Mouse (Mus musculus): ENCODE results near the gene Pnkp. TPM values are rescaled to one million over a fixed set of nuclear protein-coding genes. Genes with fewer than 3 reads are reported as not detected.

Pnkp gene
- polyA plus RNA-seq, 2 experiments: 23.8 to 32.0 TPM

DNA sequence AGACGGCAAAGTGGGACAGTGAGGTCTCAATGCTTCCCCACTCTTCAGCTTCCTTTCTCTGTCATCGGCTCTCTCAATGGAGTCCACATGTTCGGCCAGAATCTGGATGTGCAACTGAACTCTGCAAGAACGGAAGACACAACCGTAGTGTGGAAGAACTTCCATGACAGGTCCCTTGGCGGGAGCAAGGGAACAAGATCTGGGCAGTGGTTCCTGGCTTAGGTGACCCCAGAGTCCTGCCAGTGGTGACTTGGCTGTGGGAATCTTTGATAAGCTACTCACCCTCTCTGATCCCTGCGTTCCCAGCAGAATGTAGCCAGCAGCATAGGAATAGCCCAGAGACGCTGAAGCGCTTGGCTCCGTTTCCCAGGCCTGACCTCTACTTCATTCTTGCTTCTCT is 39.6 kb downstream of the Pnkp start:
- Histone ChIP-seq H3K4me1 (ENCODE audit: control insufficient read depth, insufficient read depth, low read length) (peaks cover 23% of the 10 kb centered on the region), H3K27me3 (ENCODE audit: control insufficient read depth, insufficient read depth, low read length) (no peaks in the 10 kb centered on the region), H3K9ac (ENCODE audit: low read depth, low read length, severe bottlenecking) (peak overlapping the region; percentile 67), H3K4me3 (replicated peaks; ENCODE audit: low read length) (peak overlapping the region; percentile 57), H3K36me3 (ENCODE audit: control insufficient read depth, insufficient read depth, low read length) (peaks cover 28% of the 10 kb centered on the region), H3K27ac (replicated peaks; ENCODE audit: low read depth, low read length) (peak overlapping the region; percentile 87; the same call in 1 of the 2 replicates), H3K4me2 (replicated peaks; ENCODE audit: low read depth, low read length, severe bottlenecking) (peak overlapping the region; percentile 52), H3K9me3 (ENCODE audit: control insufficient read depth, low read length) (no peaks in the 10 kb centered on the region)
- DNase-seq (ENCODE audit: low spot score) (no peak), ATAC-seq (ENCODE audit: low FRiP score, low read depth) (no peak)
- no peak for TF ChIP-seq POLR2A (IDR thresholded peaks at IDR 0.05; ENCODE audit: borderline replicate concordance, extremely low read depth, insufficient read depth, insufficient read length)
- WGBS: 39% methylated on average over 10 of the region's 10 CpGs

DNA sequence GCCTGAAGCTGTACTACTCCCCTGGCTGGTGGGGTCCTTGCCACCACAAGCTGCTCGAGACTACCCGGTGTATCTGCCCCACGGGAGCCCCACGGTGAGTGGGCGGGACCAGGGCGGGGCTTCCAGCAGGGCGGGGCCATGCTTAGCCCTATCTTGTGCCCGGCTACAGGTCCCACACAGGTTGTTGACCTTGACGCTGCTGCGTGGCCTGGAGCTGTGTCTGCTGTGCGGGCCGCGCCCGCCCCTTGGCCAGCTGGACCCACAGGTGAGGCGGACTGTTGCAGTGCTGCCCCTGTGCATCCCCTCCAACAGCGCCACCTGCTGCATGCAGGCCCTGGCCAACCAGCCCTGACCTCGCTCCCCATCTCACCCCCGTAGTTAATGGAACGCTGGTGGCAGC is 41.7 kb downstream of the Pnkp start:
- ATAC-seq (ENCODE audit: low FRiP score, low read depth) (no peak), DNase-seq (ENCODE audit: low spot score) (no peak)
- Histone ChIP-seq H3K9me3 (ENCODE audit: control insufficient read depth, low read length) (no peaks in the 10 kb centered on the region), H3K9ac (ENCODE audit: low read depth, low read length, severe bottlenecking) (no peak overlapping the region), H3K4me1 (ENCODE audit: control insufficient read depth, insufficient read depth, low read length) (peaks cover 19% of the 10 kb centered on the region), H3K4me3 (replicated peaks; ENCODE audit: low read length) (no peak overlapping the region), H3K27ac (replicated peaks; ENCODE audit: low read depth, low read length) (no peak overlapping the region), H3K36me3 (ENCODE audit: control insufficient read depth, insufficient read depth, low read length) (peaks cover 48% of the 10 kb centered on the region), H3K4me2 (replicated peaks; ENCODE audit: low read depth, low read length, severe bottlenecking) (no peak overlapping the region), H3K27me3 (ENCODE audit: control insufficient read depth, insufficient read depth, low read length) (no peaks in the 10 kb centered on the region)
- WGBS: 35% methylated on average over 18 of the region's 19 CpGs
- no peak for TF ChIP-seq POLR2A (IDR thresholded peaks at IDR 0.05; ENCODE audit: borderline replicate concordance, extremely low read depth, insufficient read depth, insufficient read length)

DNA sequence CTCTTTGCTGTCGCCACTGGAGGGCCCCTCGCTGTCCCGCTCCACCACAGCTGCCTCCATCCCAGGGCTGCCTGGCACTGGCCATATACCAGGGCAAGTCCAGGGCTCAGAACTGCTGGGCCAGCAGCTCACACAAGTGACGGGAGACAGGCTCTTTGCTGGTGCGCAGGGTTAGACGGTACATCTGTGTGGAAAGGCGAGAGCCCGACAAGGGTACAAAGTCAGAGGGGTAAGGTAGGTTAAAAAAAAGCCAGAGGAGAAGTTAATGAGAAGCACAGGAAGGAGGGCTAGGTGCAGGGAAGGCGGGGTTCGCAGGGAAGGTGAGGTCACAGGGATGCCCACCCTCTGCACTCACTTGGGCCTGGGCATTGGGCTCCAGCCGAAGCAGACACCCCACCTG is 43.7 kb downstream of the Pnkp start:
- H3K36me3 ChIP-seq (ENCODE audit: control insufficient read depth, insufficient read depth, low read length): peaks cover 69% of the 10 kb centered on the region
- ATAC-seq (ENCODE audit: low FRiP score, low read depth): no peak
- DNase-seq (ENCODE audit: low spot score): no peak
- H3K9ac ChIP-seq (ENCODE audit: low read depth, low read length, severe bottlenecking): no peak overlapping the region
- H3K4me3 ChIP-seq (replicated peaks; ENCODE audit: low read length): no peak overlapping the region
- H3K4me2 ChIP-seq (replicated peaks; ENCODE audit: low read depth, low read length, severe bottlenecking): no peak overlapping the region
- no peak for TF ChIP-seq POLR2A (IDR thresholded peaks at IDR 0.05; ENCODE audit: borderline replicate concordance, extremely low read depth, insufficient read depth, insufficient read length)
- H3K4me1 ChIP-seq (ENCODE audit: control insufficient read depth, insufficient read depth, low read length): peaks cover 14% of the 10 kb centered on the region
- 85% methylated on average over 11 of the region's 11 CpGs for WGBS
- H3K9me3 ChIP-seq (ENCODE audit: control insufficient read depth, low read length): no peaks in the 10 kb centered on the region
- no peak overlapping the region for H3K27ac ChIP-seq (replicated peaks; ENCODE audit: low read depth, low read length)
- H3K27me3 ChIP-seq (ENCODE audit: control insufficient read depth, insufficient read depth, low read length): no peaks in the 10 kb centered on the region

DNA sequence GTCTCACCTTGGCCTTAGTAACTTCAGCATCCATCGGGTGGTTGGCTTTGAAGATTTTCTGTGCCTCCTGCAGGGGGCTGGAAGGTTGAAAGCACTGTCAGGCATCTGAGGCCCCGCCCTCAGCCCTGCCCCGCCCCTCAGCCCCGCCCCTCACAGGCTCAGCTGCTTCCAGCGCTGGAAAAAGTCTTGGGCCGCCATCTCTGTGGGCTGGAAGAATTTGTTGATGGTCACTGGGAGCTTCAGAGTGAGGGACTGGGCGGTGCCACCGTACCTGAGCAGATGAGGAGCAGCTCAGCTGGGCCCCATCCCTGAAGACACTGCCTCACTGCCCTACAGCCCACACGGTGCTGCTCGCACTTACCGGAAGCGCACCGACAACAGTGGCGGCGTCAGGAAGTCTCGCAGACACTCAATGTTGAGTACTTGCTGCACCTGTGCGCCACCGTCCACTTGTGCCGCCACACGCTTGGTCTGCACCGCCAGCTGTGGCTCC is 44.3 kb downstream of the Pnkp start:
- peak; percentile 75 for DNase-seq (ENCODE audit: low spot score)
- no peak for TF ChIP-seq POLR2A (IDR thresholded peaks at IDR 0.05; ENCODE audit: borderline replicate concordance, extremely low read depth, insufficient read depth, insufficient read length)
- 0 out of 2 replicates have a peak overlapping the region, but pooled peaks have one; percentile 33 for H3K27ac ChIP-seq (replicated peaks; ENCODE audit: low read depth, low read length)
- no peaks in the 10 kb centered on the region for H3K27me3 ChIP-seq (ENCODE audit: control insufficient read depth, insufficient read depth, low read length)
- H3K9ac ChIP-seq (ENCODE audit: low read depth, low read length, severe bottlenecking): peak overlapping the region; percentile 41; the same call in 1 of the 2 replicates
- 11% methylated on average over 20 of the region's 21 CpGs for WGBS
- peak; percentile 54; the same call in 1 of the 2 replicates for ATAC-seq (ENCODE audit: low FRiP score, low read depth)
- peak overlapping the region; percentile 49 for H3K4me2 ChIP-seq (replicated peaks; ENCODE audit: low read depth, low read length, severe bottlenecking)
- peaks cover 14% of the 10 kb centered on the region for H3K4me1 ChIP-seq (ENCODE audit: control insufficient read depth, insufficient read depth, low read length)
- H3K4me3 ChIP-seq (replicated peaks; ENCODE audit: low read length): peak overlapping the region; percentile 21
- H3K36me3 ChIP-seq (ENCODE audit: control insufficient read depth, insufficient read depth, low read length): peaks cover 75% of the 10 kb centered on the region
- H3K9me3 ChIP-seq (ENCODE audit: control insufficient read depth, low read length): no peaks in the 10 kb centered on the region

DNA sequence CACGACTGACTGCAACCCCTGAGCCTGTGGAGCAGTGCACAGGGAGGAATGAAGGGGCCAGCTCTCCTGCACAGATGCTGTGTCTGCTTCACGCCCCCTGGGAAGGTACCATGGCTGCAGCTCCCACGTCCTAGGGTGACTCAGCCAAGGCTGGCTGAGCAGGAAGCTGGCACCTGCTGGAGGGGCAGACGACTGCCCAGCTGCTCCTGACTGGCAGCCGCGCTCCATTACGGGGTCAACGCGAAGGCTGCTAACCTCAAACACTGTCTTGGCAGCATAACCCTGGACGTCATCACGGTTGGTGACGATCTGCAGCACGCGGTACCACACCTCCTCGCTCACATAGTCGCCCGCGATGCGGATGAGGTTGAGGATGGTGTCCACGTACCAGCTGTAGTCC is 48.5 kb downstream of the Pnkp start:
- no peaks in the 10 kb centered on the region for H3K27me3 ChIP-seq (ENCODE audit: control insufficient read depth, insufficient read depth, low read length)
- DNase-seq (ENCODE audit: low spot score): no peak
- H3K4me3 ChIP-seq (replicated peaks; ENCODE audit: low read length): no peak overlapping the region
- TF ChIP-seq POLR2A (IDR thresholded peaks at IDR 0.05; ENCODE audit: borderline replicate concordance, extremely low read depth, insufficient read depth, insufficient read length): no peak
- no peaks in the 10 kb centered on the region for H3K9me3 ChIP-seq (ENCODE audit: control insufficient read depth, low read length)
- H3K4me2 ChIP-seq (replicated peaks; ENCODE audit: low read depth, low read length, severe bottlenecking): no peak overlapping the region
- no peak for ATAC-seq (ENCODE audit: low FRiP score, low read depth)
- no peak overlapping the region for H3K9ac ChIP-seq (ENCODE audit: low read depth, low read length, severe bottlenecking)
- peaks cover 97% of the 10 kb centered on the region for H3K36me3 ChIP-seq (ENCODE audit: control insufficient read depth, insufficient read depth, low read length)
- H3K27ac ChIP-seq (replicated peaks; ENCODE audit: low read depth, low read length): no peak overlapping the region
- peaks cover 5% of the 10 kb centered on the region for H3K4me1 ChIP-seq (ENCODE audit: control insufficient read depth, insufficient read depth, low read length)
- 91% methylated on average over 20 of the region's 20 CpGs for WGBS

Data from limb, embryonic 14.5 days (tissue).